Mouse (Mus musculus) common myeloid progenitor, adult 5-6 weeks (primary cell): ENCODE results near the gene Fam89b. TPM values are rescaled to one million over a fixed set of nuclear protein-coding genes. Genes with fewer than 3 reads are reported as not detected.

Experiments
- ATAC-seq: replicated peaks from 2 replicates; pipeline ENCODE4 v1.8.0; 2016; ENCODE audit warnings: low read depth, mild to moderate bottlenecking, moderate TSS enrichment, inconsistent platforms; ENCODE audit not compliant: poor library complexity, severe bottlenecking
- total RNA-seq: library from RNA; stranded (forward); fragments of 200-1000, 187-1606 nt; gene quantifications from 2 replicates; pipeline ENCODE4 v1.2.3, GENCODE M21; 2017

Fam89b gene
- total RNA-seq = 17.8 and 35.4 TPM in 2 replicates

DNA sequence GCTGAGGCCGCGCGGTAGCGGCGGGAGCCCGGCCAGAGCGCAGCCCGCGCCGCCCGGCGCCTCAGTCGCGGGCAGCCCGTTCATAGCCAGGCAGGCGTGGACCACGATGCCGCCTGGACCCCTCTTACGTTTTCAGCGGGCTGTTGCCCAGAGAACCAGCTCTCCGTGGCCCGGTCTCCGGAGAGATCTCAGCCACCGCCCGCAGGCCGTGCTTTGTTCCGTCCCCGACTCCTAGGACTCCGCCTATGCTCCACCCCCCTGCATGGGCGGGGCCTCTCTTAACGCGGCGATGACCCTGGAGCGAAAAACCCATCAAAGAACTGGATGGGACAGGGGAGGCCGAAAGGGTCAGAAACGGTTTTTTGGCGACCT is at the start of gene Fam89b:
Gene Fam89b (minus strand): TSS at position 210 of the 372 bp plus-strand sequence.
- ATAC-seq = peak; percentile 34

DNA sequence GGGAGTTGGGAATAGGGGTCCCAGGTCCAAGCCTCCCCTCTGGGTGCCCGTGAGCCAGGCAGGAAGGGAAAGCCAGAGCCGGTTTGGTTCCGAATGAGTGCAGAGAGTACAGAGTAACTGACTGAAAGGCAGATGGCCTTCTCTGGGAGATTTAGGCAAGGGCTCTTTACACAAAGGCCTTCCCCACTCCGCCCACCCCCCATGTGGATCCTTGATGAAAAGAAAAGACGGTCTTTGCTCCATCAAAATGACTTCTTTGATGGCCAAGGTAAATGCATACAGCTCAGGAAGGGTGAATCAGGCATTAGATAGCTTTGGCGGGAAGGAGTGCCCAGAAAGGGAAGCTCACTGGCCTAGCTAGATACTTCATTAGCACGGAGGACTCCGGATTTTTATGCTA is 48.9 kb upstream of the Fam89b start:
- ATAC-seq = no peak

DNA sequence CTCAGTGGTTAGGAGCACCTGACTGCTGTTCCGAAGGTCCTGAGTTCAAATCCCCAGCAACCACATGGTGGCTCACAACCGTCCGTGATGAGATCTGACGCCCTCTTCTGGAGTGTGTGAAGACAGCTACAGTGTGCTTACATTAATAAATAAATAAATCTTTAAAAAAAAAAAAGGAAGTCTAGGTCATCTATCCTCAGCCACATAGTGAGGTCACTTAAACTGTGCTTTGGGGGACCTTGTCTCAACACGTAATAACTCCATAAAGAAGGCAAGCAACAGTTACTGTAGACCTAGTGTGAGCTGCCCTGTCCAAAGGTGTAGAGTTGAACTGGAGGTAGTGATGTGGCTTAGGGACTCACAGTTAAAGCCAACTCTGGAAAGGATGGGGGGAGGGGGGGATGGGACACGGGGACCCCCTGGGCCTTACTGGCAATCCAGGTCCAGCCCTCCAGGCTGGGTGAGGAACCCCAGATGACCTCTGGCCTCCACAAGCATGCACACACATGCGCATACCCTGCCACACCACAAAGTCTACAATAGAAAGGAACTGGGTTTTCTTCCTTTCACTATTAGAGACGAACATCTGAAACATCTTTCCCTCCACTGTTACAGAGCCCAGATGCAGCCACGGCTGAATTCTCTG is 48.1 kb upstream of the Fam89b start:
- ATAC-seq = no peak

GRCm38 (mm10) chr19:5770925-5771860 is 41.7 kb upstream of the Fam89b start, which contains the start of gene Scyl1:
Gene Scyl1, minus strand, starts transcription at chr19:5771419.
- peak; percentile 97 for ATAC-seq

DNA sequence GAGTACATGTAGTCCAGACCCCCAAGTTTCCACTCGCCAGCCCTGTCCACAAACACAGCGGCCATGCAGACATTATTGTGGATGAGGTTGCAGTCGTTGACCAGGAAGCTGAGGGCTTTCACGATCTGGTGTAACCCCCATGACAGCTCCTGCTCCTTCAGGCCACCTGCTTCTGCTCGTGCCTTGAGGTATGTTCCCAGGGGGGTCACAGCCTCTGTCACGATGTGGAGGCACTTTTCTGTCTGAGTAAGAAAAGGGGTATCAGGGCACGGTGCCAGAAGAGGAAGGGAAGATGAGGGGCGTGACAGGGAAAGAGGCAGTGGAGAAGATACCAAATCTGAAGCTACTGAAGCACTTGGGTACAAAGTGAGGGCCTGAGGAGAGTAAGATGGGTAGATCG is 40.9 kb upstream of the Fam89b start:
- no peak for ATAC-seq

DNA sequence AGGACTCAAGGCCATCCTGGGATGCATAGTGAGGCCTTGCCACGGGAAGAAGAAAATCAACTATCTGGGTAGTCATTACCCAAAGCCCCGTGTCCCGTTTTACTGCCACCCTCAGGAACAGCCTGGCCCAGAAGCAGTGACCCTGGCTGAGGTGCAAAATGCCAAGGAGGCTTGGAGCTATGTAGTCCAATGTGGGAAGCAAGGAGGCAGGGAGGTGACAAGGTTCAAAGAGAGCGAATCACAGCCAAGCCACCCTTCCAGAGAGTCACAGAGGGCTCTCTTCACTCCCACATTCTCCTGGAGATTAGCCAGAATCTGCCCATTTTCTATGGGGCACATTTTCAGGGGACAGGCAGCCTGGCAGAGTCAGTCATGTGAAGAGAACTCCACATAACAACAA is 37.8 kb upstream of the Fam89b start:
- no peak for ATAC-seq

DNA sequence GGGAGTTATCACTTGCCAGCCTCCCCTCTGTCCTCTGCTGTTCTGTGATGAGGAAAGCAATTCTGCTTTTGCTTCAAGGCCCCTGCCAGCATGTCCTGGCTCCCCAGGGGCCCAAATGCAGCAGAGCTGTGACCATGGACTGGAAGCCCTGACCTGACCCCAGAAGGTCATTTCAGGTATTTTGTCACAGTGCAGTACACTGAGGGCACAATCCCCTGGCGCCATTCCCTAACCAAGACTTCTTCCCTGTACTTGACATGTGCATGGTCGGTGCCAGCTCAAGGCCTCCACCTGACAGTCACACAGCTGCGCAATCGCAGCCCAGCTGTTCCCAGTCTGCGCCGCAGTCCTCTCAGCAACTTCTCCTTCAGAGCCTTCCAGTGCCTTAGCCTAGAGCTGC is 33.7 kb upstream of the Fam89b start:
- no peak for ATAC-seq

GRCm38 (mm10) chr19:5758878-5759403 is 29.5 kb upstream of the Fam89b start:
- no peak for ATAC-seq

GRCm38 (mm10) chr19:5756991-5757636 is 27.7 kb upstream of the Fam89b start:
- ATAC-seq = no peak

DNA sequence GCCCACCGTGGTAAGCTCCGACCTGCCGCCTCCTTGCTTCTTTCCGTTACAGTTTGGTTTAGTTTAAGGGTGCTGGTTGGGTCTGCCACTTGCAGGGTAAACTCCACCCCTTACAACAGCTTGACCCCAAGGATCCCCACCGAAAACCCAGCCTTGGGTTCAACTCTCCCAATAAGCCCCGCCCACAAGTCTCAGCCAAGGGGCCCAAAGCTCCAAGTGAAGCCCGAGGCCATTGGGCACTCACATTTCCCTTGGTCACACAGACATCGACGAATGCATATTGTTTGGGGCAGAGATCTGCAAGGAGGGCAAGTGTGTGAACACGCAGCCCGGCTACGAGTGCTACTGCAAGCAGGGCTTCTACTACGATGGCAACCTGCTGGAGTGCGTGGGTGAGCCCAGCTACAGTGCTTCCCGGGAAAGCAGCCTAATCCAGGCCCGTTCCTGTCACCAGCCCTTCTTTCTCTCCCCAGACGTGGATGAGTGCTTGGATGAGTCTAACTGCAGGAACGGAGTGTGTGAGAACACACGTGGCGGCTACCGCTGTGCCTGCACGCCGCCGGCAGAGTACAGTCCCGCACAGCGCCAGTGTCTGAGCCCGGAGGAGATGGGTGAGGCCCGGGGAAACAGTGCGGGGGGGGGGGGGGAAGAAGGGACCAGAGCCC is 27.0 kb upstream of the Fam89b start:
- ATAC-seq = no peak

GRCm38 (mm10) chr19:5751742-5752141 is 22.3 kb upstream of the Fam89b start:
- ATAC-seq = no peak

DNA sequence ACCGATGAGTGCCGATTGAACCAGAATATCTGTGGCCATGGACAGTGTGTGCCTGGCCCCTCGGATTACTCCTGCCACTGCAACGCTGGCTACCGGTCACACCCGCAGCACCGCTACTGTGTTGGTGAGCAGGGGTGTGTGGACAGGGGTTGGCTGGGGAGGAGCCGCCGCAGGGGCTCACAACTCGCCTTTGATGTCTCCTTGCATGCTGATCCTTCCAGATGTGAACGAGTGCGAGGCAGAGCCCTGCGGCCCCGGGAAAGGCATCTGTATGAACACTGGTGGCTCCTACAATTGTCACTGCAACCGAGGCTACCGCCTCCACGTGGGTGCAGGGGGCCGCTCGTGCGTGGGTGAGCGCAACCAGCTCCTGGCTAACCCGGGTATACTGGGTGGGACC is 21.5 kb upstream of the Fam89b start:
- no peak for ATAC-seq

- no peak for ATAC-seq
These were observed 20.0 kb upstream of the Fam89b start for GRCm38 (mm10) chr19:5749476-5749875.

- ATAC-seq = no peak
These were observed 17.5 kb upstream of the Fam89b start for GRCm38 (mm10) chr19:5746907-5747363.

DNA sequence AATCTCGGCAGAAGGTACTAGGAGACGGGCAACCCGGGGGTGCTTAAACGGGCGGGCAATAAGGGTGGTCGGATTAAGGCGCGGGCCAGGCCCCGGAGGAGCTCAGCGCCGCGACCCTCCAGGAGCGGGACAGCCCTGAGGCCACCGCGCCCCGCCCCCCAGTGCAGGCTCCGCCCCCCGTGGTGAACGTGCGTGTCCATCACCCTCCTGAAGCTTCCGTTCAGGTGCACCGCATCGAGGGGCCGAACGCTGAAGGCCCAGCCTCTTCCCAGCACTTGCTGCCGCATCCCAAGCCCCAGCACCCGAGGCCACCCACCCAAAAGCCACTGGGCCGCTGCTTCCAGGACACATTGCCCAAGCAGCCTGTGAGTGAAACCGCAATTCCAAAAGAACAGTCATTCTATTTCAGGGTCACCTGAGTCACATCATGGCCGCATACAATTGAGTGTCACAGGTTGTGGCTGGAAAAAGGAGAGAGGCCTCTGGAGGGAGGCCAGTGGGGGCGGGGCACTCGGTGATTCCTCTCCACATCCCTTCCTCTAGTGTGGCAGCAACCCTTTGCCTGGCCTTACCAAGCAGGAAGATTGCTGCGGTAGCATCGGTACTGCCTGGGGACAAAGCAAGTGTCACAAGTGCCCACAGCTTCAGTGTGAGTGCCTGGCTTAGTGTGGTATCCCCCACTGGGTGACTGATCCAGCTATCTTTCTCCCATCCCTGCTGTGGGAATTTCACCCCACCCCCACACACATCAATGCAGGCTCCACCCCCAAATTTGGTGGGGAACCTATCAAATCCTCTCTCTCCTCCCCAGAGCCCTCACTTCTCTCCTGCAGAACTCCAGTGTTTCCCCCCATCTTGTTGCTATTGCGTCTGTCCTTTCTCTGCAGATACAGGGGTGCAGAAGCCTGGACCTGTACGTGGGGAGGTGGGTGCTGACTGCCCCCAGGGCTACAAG is 16.6 kb upstream of the Fam89b start:
- ATAC-seq = no peak

- peak; percentile 89 for ATAC-seq
These were observed 14.1 kb upstream of the Fam89b start for GRCm38 (mm10) chr19:5743576-5743975.

DNA sequence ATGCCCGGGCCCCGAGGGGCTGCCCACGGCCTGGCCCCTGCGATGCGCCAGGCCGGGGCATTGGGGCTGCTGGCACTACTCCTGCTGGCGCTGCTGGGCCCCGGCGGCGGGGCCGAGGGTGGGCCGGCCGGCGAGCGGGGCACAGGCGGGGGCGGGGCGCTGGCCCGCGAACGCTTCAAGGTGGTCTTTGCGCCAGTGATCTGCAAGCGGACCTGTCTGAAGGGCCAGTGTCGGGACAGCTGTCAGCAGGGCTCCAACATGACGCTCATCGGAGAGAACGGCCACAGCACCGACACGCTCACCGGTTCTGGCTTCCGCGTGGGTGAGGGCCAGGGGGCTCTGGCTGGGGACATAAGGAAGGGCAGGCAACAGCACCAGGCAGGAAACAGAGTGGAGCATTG is 12.8 kb upstream of the Fam89b start:
- ATAC-seq = no peak

DNA sequence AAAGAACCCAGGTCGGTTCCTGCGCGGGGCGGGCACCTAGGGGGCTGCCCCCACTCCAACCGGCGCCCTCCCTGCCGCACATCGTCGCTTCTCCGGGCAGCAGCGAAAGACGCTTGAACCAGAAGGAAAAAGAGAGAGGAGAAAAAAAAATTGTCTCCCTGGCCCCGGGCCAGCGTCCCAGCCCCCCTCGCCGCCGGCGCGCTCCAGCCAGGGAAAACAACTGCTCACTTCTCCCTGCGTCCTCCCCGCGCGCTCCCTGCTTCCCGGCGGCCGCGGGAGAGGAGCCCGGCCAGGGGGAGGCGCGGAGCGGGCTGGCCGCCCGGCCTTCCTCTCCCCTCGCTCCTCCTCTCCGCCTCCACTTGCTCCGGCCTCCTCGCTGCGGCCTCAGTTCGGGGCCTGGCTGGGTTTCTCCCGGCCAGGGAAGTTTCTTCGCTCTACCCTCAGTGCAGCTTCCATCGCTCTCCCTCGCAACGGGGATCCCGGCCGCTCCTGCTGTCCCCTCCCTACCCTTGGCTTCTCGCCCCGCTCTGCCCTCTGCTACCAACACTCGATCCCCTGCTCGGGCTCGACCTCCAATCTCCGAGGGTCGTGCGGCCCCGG is 12.3 kb upstream of the Fam89b start:
- no peak for ATAC-seq
